Mouse (Mus musculus): ENCODE data around the gene Iqschfp. TPM values are rescaled to one million over a fixed set of nuclear protein-coding genes. Genes with fewer than 3 reads are reported as not detected.

Gene Iqschfp
- polyA plus RNA-seq (2015; fragmentation: Nextera tagmentation; extraction: Ambion mirVana), result not detected in 2 replicates

DNA sequence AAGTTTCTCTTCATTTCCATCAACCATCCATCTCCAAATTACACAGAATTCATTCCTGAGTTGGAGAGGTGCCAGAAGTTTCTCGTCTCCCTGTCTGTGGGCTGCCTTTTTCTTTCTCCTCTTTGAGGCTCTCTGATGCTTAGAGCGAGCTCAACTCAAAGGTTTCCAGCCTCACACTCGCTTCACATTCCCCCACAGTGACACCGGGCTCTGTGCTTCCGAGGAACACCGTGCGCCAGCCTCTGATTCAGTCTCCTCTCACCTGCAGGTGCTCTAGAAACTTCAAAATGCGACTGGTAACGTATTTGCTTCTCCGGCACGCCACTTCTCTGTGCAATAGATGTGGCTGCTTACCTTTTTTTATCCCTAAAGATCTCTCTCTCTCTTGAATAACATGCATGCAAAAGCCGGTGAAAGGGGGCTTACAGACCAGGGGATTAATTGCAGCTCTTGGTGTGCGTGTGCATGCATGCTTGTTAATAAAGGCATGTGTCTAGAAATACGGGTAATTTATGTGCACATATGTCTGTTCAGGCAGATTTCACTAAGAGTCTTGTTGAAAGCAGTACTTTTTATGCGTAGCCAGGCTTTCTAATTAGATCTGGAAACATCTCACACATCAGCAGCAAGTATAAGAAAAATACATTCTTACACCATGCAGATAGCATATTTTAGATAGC, at the start of gene Iqschfp, which contains the start of gene Iqcj:
Gene Iqschfp (plus strand): TSS at position 207 of the 680 bp plus-strand sequence.
Gene Iqcj (plus strand): TSS at position 195 of the 680 bp plus-strand sequence.
- Histone ChIP-seq H3K27ac (no peak within 1 kb of the TSS), H3K36me3 (no peaks in the 10 kb centered on the region), H3K27me3 (peaks cover 15% of the 10 kb centered on the region), H3K4me1 (no peaks in the 10 kb centered on the region), H3K4me2 (peak within 1 kb of the TSS; percentile 19; the same call in 1 of the 2 replicates), H3K4me3 (replicated peaks) (no peak within 1 kb of the TSS), H3K9ac (no peak within 1 kb of the TSS), H3K9me3 (replicated peaks) (no peaks in the 10 kb centered on the region)
- ATAC-seq (replicated peaks; ENCODE audit: low FRiP score), result no peak
- 68% methylated on average over 15 of the region's 15 CpGs for WGBS

DNA sequence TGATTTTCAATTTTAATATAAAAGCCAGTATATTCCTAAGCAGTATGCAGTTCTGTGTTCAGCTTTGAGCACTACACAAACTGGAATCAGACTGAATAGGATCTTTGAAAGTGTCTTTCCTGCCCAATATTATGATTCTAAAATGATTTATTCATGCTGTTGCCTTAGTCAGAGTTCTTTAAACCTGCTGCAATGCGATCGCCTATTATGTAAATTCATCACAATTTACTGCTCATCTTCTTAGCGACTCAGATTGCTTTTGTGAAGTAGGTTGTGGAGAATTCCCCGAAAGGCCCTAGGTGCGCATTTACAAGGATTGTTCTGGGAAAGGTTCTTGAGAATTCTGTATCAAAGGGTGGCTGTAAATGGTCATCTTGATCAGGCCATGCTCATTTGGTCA, 39.6 kb upstream of the Iqschfp start:
- Histone ChIP-seq H3K27me3 (0 out of 2 replicates have a peak, but pooled peaks cover 4% of the 10 kb centered on the region), H3K4me3 (replicated peaks) (no peak overlapping the region), H3K36me3 (no peaks in the 10 kb centered on the region), H3K9ac (no peak overlapping the region), H3K4me2 (no peak overlapping the region), H3K9me3 (replicated peaks) (no peaks in the 10 kb centered on the region), H3K27ac (no peak overlapping the region), H3K4me1 (no peaks in the 10 kb centered on the region)
- ATAC-seq (replicated peaks; ENCODE audit: low FRiP score), result no peak
- WGBS, result 85% methylated on average over 5 of the region's 5 CpGs

DNA sequence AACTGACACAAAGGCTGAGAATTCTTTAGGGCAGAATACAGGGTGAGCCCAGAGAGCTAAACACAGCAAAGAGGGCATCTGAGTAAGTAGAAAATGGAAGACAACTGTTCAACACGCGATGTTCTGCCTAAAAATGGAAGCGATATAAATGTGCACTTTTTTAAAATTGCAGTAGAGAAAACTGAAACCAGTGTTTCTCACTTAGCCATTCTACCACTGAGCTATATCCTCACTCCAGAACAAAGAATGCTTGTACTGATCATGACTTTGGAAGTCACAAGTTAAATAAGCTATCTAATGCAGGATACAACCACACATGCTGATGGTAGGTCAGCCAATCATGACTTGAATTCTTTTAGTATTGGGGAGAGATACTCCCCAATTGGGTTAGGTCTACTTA, 30.5 kb upstream of the Iqschfp start:
- no peak overlapping the region for H3K9ac ChIP-seq
- no peak for ATAC-seq (replicated peaks; ENCODE audit: low FRiP score)
- no peaks in the 10 kb centered on the region for H3K36me3 ChIP-seq
- H3K4me1 ChIP-seq, result no peaks in the 10 kb centered on the region
- H3K27ac ChIP-seq, result no peak overlapping the region
- no peaks in the 10 kb centered on the region for H3K9me3 ChIP-seq (replicated peaks)
- no peaks in the 10 kb centered on the region for H3K27me3 ChIP-seq
- no peak overlapping the region for H3K4me3 ChIP-seq (replicated peaks)
- WGBS, result 90% methylated on average over 3 of the region's 3 CpGs
- H3K4me2 ChIP-seq, result no peak overlapping the region

DNA sequence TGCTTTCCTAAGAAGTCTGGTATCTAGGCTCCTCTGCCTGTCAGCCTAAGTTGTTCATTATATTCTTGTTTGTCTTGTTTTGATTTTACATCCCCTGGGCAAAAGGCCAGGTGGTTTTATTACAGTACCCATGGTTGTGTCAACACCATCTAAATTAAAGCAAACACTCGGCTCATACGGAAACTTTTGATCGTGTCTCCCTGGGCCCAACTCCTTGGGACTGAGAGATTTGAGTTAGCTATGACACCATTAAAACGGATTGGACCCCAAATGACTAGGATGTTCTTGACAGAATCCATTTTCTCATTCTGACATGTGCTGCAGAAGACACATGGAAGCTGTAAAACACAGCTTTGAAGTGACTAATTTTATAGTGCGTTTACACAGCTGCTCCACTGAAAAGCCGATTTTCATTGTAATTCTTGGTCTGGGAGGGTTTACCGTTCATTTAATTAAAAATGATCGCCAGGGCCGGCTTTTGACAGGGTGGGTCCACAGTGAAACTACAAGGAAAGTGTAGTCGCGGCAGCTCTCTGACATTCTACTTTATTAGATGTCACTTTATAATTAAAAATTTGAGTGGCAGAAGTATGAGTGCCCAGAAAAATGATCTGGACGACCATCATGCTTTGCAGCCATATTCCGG, 24.5 kb upstream of the Iqschfp start:
- peak; percentile 95 for ATAC-seq (replicated peaks; ENCODE audit: low FRiP score)
- Histone ChIP-seq H3K4me1 (0 out of 2 replicates have a peak, but pooled peaks cover 3% of the 10 kb centered on the region), H3K4me2 (peak overlapping the region; percentile 40; the same call in 1 of the 2 replicates), H3K9me3 (replicated peaks) (no peaks in the 10 kb centered on the region), H3K27me3 (no peaks in the 10 kb centered on the region), H3K27ac (no peak overlapping the region), H3K4me3 (replicated peaks) (no peak overlapping the region), H3K36me3 (no peaks in the 10 kb centered on the region), H3K9ac (no peak overlapping the region)
- WGBS, result 16% methylated on average over 13 of the region's 13 CpGs

DNA sequence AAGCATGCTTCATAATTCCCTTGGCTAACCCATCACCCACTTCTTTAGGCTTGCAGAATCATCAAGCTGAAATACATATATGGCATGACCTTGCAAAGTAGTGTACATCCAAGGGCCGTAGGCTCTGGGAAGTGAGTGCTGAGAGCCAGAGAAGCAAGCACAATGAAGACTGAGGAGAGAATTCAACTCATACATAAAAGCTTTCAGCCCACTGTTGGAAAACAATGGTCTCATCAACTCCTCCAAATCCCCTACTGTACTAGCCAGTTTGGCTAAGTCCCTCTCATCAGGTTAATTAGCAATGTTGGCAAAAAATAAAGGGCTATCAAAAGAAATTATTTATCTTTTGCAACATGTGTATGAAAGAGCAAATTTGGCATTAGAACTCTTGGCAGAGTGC, 22.6 kb upstream of the Iqschfp start:
- Histone ChIP-seq H3K9me3 (replicated peaks) (no peaks in the 10 kb centered on the region), H3K9ac (no peak overlapping the region), H3K27ac (no peak overlapping the region), H3K4me2 (no peak overlapping the region), H3K4me3 (replicated peaks) (no peak overlapping the region), H3K27me3 (no peaks in the 10 kb centered on the region), H3K4me1 (0 out of 2 replicates have a peak, but pooled peaks cover 3% of the 10 kb centered on the region), H3K36me3 (no peaks in the 10 kb centered on the region)
- no peak for ATAC-seq (replicated peaks; ENCODE audit: low FRiP score)
- 64% methylated on average over 1 of the region's 1 CpGs for WGBS

DNA sequence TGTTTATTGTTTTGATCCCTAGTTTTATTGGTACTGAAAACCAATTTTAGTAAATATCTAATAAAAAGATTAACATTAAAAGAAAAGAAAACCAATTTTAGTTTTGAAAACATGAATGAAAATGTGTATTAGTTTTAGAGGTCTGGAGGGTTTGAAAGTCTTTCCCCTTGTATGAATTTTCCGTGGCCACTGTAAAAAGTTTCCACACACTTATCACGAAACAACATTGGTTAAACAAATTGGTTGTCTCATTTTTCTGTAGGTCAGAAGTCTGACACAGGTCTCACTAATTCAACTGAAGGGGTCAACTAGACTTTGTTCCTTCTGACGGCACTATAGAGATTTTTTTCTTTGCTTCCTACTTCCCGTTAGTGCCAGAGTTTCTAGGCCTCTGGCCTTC, 14.8 kb upstream of the Iqschfp start:
- WGBS, result 40% methylated on average over 4 of the region's 4 CpGs
- no peak overlapping the region for H3K4me2 ChIP-seq
- no peaks in the 10 kb centered on the region for H3K9me3 ChIP-seq (replicated peaks)
- 0 out of 2 replicates have a peak, but pooled peaks cover 4% of the 10 kb centered on the region for H3K27me3 ChIP-seq
- no peaks in the 10 kb centered on the region for H3K36me3 ChIP-seq
- no peak overlapping the region for H3K4me3 ChIP-seq (replicated peaks)
- no peak for ATAC-seq (replicated peaks; ENCODE audit: low FRiP score)
- no peaks in the 10 kb centered on the region for H3K4me1 ChIP-seq
- H3K27ac ChIP-seq, result no peak overlapping the region
- no peak overlapping the region for H3K9ac ChIP-seq

DNA sequence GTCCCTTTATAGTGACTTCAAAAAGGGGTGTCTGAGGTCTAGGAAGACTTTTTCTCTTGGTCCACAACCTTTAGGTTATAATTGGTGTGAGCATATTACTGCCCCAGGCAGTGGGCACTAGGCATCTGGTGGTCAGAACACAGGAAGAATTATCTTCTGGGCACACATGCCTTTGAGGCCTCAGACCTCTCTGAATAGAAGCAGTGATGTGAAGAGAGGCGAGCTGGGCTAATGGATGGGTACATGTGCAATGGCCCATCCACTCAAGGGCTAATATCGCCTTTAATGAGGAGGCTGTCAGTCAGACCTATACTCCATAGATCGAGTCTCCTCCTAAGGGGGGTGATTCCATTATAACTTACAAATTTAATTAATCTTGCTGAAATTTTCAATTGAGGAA, 7.7 kb upstream of the Iqschfp start:
- Histone ChIP-seq H3K9me3 (replicated peaks) (no peaks in the 10 kb centered on the region), H3K4me2 (no peak overlapping the region), H3K27me3 (0 out of 2 replicates have a peak, but pooled peaks cover 3% of the 10 kb centered on the region), H3K27ac (no peak overlapping the region), H3K36me3 (no peaks in the 10 kb centered on the region), H3K9ac (no peak overlapping the region), H3K4me3 (replicated peaks) (no peak overlapping the region), H3K4me1 (no peaks in the 10 kb centered on the region)
- WGBS, result 61% methylated on average over 3 of the region's 3 CpGs
- no peak for ATAC-seq (replicated peaks; ENCODE audit: low FRiP score)

DNA sequence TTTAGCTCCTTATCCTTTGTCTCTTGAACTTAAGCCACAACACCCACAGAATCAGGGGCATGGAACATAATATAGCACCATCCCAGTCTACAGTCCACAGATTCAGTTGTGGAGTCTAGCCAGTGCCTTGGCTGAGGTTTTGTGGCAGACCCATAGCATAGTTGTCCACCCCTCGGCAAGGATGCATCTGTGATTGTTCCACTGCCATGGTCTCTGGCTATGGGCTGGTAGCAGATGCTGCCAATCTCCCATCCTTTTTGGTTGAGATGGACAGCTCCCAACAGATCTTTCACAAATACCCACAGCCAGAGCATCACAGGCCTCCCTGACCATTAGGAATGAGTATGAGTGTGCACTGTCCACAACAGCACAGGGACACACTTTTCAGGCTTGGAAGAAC, 5.9 kb upstream of the Iqschfp start:
- 48% methylated on average over 1 of the region's 1 CpGs for WGBS
- no peak for ATAC-seq (replicated peaks; ENCODE audit: low FRiP score)
- H3K4me1 ChIP-seq, result no peaks in the 10 kb centered on the region

DNA sequence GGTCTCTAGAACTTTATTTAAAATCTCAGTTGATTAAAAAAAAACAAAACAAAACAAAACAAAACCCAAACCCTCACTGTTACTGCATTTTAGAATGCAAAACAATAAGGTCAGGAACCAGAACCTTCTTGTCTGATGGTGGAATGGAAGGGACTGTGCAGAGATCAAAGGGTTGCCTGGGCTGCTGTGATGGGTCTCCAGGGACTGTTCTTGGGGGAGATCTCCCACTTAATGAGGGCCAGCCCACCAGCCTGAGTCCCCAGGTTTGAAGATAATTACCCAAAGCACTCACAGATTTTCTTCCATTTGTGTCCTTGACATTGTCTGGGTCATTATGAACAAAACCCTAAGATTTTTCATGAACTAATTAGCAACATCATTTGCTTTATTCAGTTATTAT, 4.8 kb upstream of the Iqschfp start:
- Histone ChIP-seq H3K4me3 (replicated peaks) (no peak overlapping the region), H3K9me3 (replicated peaks) (no peaks in the 10 kb centered on the region), H3K36me3 (no peaks in the 10 kb centered on the region), H3K27me3 (peaks cover 8% of the 10 kb centered on the region), H3K9ac (no peak overlapping the region), H3K4me2 (no peak overlapping the region), H3K4me1 (no peaks in the 10 kb centered on the region), H3K27ac (no peak overlapping the region)
- no peak for ATAC-seq (replicated peaks; ENCODE audit: low FRiP score)

More for the DNA sequence above, 5.9 kb upstream of the Iqschfp start:
- H3K9ac ChIP-seq, result no peak overlapping the region
- no peak overlapping the region for H3K4me2 ChIP-seq
- H3K27ac ChIP-seq, result no peak overlapping the region
- H3K9me3 ChIP-seq (replicated peaks), result no peaks in the 10 kb centered on the region
- H3K36me3 ChIP-seq, result no peaks in the 10 kb centered on the region
- 0 out of 2 replicates have a peak, but pooled peaks cover 3% of the 10 kb centered on the region for H3K27me3 ChIP-seq
- H3K4me3 ChIP-seq (replicated peaks), result no peak overlapping the region

DNA sequence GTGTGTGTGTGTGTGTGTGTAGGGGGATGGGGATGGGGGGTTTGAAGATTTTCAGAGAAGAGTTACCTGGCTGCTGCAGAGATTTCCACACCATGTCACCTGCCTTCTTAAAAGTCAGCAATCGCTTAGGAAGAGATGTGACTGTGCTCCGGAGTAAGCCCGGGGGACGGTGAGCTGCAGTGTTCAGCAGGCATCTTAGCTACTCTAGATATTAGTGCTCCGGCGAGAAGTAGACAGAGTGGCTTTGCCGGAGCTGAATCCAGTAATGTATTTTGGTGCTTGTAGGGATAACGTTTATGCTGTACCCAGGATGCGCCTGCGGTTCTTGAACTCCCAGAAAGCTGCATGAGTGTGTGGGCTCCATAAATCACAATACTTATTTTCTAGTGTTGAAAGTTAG, 736 bp downstream of the Iqschfp start:
- H3K4me3 ChIP-seq (replicated peaks), result no peak overlapping the region
- no peaks in the 10 kb centered on the region for H3K36me3 ChIP-seq
- peaks cover 15% of the 10 kb centered on the region for H3K27me3 ChIP-seq
- WGBS, result 68% methylated on average over 10 of the region's 10 CpGs
- no peak overlapping the region for H3K4me2 ChIP-seq
- H3K9me3 ChIP-seq (replicated peaks), result no peaks in the 10 kb centered on the region
- no peak overlapping the region for H3K27ac ChIP-seq
- H3K4me1 ChIP-seq, result no peaks in the 10 kb centered on the region
- H3K9ac ChIP-seq, result no peak overlapping the region
- no peak for ATAC-seq (replicated peaks; ENCODE audit: low FRiP score)

DNA sequence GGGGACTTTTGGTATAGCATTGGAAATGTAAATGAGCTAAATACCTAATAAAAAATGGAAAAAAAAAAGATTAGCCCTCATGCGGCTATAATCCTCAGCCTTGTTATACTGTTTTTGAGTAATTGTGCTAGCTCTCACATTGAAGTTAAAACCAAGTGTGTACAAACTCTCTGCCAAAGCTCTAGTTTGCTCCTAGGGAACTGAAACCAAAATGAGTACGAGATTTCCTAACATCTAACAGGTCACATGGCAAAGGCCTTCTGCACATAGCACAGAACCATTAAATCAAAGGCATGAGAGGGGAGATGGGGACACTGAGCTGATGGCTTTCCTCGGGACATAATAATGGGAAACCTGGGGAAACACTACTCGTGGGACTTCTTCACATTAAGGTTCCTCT, 10.5 kb downstream of the Iqschfp start:
- no peak overlapping the region for H3K9ac ChIP-seq
- H3K9me3 ChIP-seq (replicated peaks), result no peaks in the 10 kb centered on the region
- ATAC-seq (replicated peaks; ENCODE audit: low FRiP score), result no peak

DNA sequence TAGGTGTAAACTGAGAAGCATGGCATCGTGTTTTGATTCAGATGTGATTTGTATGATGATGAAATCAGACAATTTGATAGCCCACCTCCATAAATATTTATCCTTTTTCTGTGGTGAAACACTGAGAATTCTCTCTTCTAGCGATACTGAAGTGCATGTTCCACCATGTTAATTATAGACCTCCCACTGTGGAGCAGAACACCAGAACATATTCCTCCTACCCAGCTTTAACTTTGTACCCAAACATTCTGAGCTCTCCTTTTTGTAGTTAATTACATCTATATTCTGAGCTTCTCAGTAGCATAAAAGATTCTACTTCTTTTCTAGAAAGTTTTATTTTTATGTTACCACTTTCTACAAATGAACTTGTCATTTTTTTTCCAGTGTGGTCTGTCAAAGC, 16.6 kb downstream of the Iqschfp start:
- H3K4me1 ChIP-seq, result no peaks in the 10 kb centered on the region
- WGBS, result 79% methylated on average over 2 of the region's 2 CpGs
- H3K4me3 ChIP-seq (replicated peaks), result no peak overlapping the region
- H3K9me3 ChIP-seq (replicated peaks), result no peaks in the 10 kb centered on the region
- no peaks in the 10 kb centered on the region for H3K36me3 ChIP-seq
- H3K27ac ChIP-seq, result no peak overlapping the region
- ATAC-seq (replicated peaks; ENCODE audit: low FRiP score), result no peak
- H3K4me2 ChIP-seq, result no peak overlapping the region
- H3K27me3 ChIP-seq, result no peaks in the 10 kb centered on the region
- H3K9ac ChIP-seq, result no peak overlapping the region

More for the DNA sequence above, 10.5 kb downstream of the Iqschfp start:
- H3K27ac ChIP-seq, result no peak overlapping the region
- H3K4me3 ChIP-seq (replicated peaks), result no peak overlapping the region
- H3K4me1 ChIP-seq, result no peaks in the 10 kb centered on the region
- 81% methylated on average over 4 of the region's 4 CpGs for WGBS
- no peak overlapping the region for H3K4me2 ChIP-seq
- H3K27me3 ChIP-seq, result no peaks in the 10 kb centered on the region
- no peaks in the 10 kb centered on the region for H3K36me3 ChIP-seq

Measured in kidney, embryonic 15.5 days (tissue).